Mouse (Mus musculus): ENCODE results near the gene Olfr384.
"Not testable (repeated sequence)": the region's sequence is repeated elsewhere in the genome, so short reads cannot be mapped to it uniquely, and the experiment has no call there.

Olfr384 gene

DNA sequence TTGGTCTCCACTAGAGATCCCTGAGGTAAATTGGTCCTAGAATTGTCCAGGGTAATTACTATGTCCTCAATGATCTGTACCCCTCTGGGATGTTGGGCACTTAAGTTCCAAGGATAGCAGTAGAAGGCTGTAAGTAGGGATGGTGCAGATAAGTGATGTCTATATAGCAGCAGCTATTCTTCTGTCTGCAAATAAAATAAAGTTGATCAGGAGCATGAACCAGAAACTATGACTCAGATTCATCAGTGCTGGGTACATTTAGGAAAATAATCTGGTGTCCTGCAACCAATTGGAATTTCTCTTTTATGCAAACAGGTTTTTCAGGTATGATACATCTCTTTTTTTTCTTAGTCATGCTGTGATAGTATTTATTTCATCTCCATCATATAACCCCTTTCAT, at the start of gene Olfr384:
Gene Olfr384 (plus strand): TSS at position 301 of the 400 bp plus-strand sequence.
- no peak for DNase-seq

GRCm38 (mm10) chr11:73579871-73580270, 18.5 kb upstream of the Olfr384 start:
- DNase-seq = no peak

DNA sequence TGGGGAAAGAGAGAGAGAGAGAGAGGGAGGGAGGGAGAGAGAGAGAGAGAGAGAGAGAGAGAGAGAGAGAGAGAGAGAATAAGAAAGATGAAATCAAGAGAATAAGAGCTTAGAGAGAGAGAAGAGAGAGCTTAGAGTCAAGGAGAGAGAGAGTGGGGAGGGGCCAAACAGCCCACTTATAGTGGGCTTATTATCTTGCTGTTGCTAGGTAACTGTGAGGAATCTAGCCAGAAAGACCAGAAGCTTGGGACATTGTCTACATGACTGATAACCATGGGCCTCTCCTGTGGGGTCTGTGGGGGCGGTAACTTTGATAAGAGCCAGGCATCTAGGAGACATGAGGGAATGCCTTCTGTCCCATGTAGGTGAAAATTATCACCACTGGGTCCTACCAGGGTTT, 15.2 kb upstream of the Olfr384 start:
- not testable (repeated sequence) for DNase-seq

GRCm38 (mm10) chr11:73592908-73593307, 5.5 kb upstream of the Olfr384 start, which contains the start of gene Olfr385:
Olfr385 (minus strand) TSS chr11:73593008.
- no peak for DNase-seq
